Mouse (Mus musculus) heart, embryonic 13.5 days (tissue): ENCODE measurements at regions not wholly inside any gene's neighbourhood (a gene's known extent, or its start where the extent isn't known, plus 50 kb on each side); places are given as distances from the start of the nearest gene placed in this dataset.
A peak's percentile ranks its signal among the peaks of the same experiment; 100 is the strongest.
"Not testable (repeated sequence)": the region's sequence is repeated elsewhere in the genome, so short reads cannot be mapped to it uniquely, and the experiment has no call there.

Source experiments
- ATAC-seq: fragments of 200-750 bp; cut with Nextera tagmentation; 2 replicates; pipeline ENCODE4 v1.8.0; 2017; ENCODE audit warnings: moderate TSS enrichment; ENCODE audit not compliant: insufficient number of reproducible peaks, low FRiP score, low TSS enrichment; ENCODE audit errors: extremely low read depth
- H3K27ac ChIP-seq: fragments of 300-500 bp; sonication (generic); replicated peaks from 2 replicates; pipeline ENCODE4 v1.5.1; 2015; ENCODE audit warnings: moderate library complexity, mild to moderate bottlenecking, inconsistent platforms
- H3K27me3 ChIP-seq: fragments of 300-500 bp; sonication (generic); replicated peaks from 2 replicates; pipeline ENCODE4 v1.6.1; 2015; ENCODE audit warnings: mild to moderate bottlenecking, inconsistent platforms
- H3K36me3 ChIP-seq: fragments of 300-500 bp; sonication (generic); 2 replicates; pipeline ENCODE4 v1.6.1; 2015; ENCODE audit warnings: mild to moderate bottlenecking, inconsistent platforms
- H3K4me1 ChIP-seq: fragments of 300-500 bp; sonication (generic); 2 replicates; pipeline ENCODE4 v1.6.1; 2015; ENCODE audit warnings: inconsistent platforms
- H3K4me2 ChIP-seq: fragments of 300-500 bp; sonication (generic); 2 replicates; pipeline ENCODE4 v1.6.1; 2015; ENCODE audit warnings: inconsistent platforms, mild to moderate bottlenecking, moderate library complexity
- H3K4me3 ChIP-seq: fragments of 300-500 bp; sonication (generic); 2 replicates; pipeline ENCODE4 v1.5.1; 2015; ENCODE audit warnings: moderate library complexity, mild to moderate bottlenecking, inconsistent platforms
- H3K9ac ChIP-seq: fragments of 300-500 bp; sonication (generic); 2 replicates; pipeline ENCODE4 v1.6.1; 2015; ENCODE audit warnings: inconsistent platforms, mild to moderate bottlenecking, moderate library complexity
- H3K9me3 ChIP-seq: fragments of 300-500 bp; sonication (generic); 2 replicates; pipeline ENCODE4 v1.6.1; 2016; ENCODE audit warnings: inconsistent platforms
- WGBS: fragments of 180-500 bp; shearing (Covaris S2); methylation state at CpG from one replicate; pipeline ENCODE4 v1.1.7; 2015; ENCODE audit warnings: mixed read lengths; 5-methylcytosine and 5-hydroxymethylcytosine counted together

- H3K27me3 ChIP-seq = no peaks in the 10 kb centered on the region
- no peaks in the 10 kb centered on the region for H3K36me3 ChIP-seq
- ATAC-seq = no peak
- H3K27ac ChIP-seq = no peak overlapping the region
- no peak overlapping the region for H3K4me3 ChIP-seq
- 85% methylated on average over 2 of the region's 2 CpGs for WGBS
- H3K4me1 ChIP-seq = 0 out of 2 replicates have a peak, but pooled peaks cover 5% of the 10 kb centered on the region
- peaks cover 2% of the 10 kb centered on the region; the same call in 1 of the 2 replicates for H3K9me3 ChIP-seq
- H3K4me2 ChIP-seq = no peak overlapping the region
- H3K9ac ChIP-seq = no peak overlapping the region
Measured at GRCm38 (mm10) chr8:89983859-89984258, 364.3 kb downstream of the Tox3 start.

GRCm38 (mm10) chr8:89982551-89982950 is 365.6 kb downstream of the Tox3 start:
- Histone ChIP-seq H3K27me3 (no peaks in the 10 kb centered on the region), H3K4me1 (0 out of 2 replicates have a peak, but pooled peaks cover 5% of the 10 kb centered on the region), H3K9me3 (peaks cover 2% of the 10 kb centered on the region; the same call in 1 of the 2 replicates), H3K36me3 (no peaks in the 10 kb centered on the region), H3K9ac (no peak overlapping the region), H3K4me2 (no peak overlapping the region), H3K27ac (no peak overlapping the region), H3K4me3 (no peak overlapping the region)
- ATAC-seq = no peak
- 63% methylated on average over 2 of the region's 2 CpGs for WGBS

GRCm38 (mm10) chr8:89981320-89981719 is 366.8 kb downstream of the Tox3 start:
- H3K27me3 ChIP-seq = no peaks in the 10 kb centered on the region
- 72% methylated on average over 2 of the region's 2 CpGs for WGBS
- H3K4me1 ChIP-seq = 0 out of 2 replicates have a peak, but pooled peaks cover 7% of the 10 kb centered on the region
- peaks cover 2% of the 10 kb centered on the region; the same call in 1 of the 2 replicates for H3K9me3 ChIP-seq
- no peak overlapping the region for H3K4me3 ChIP-seq
- H3K4me2 ChIP-seq = no peak overlapping the region
- H3K27ac ChIP-seq = no peak overlapping the region
- ATAC-seq = no peak
- no peak overlapping the region for H3K9ac ChIP-seq
- no peaks in the 10 kb centered on the region for H3K36me3 ChIP-seq

- H3K36me3 ChIP-seq = no peaks in the 10 kb centered on the region
- no peak overlapping the region for H3K27ac ChIP-seq
- H3K9me3 ChIP-seq = peaks cover 2% of the 10 kb centered on the region; the same call in 1 of the 2 replicates
- peaks cover 11% of the 10 kb centered on the region for H3K4me1 ChIP-seq
- no peak overlapping the region for H3K4me2 ChIP-seq
- no peak overlapping the region for H3K9ac ChIP-seq
- H3K4me3 ChIP-seq = no peak overlapping the region
- H3K27me3 ChIP-seq = no peaks in the 10 kb centered on the region
- ATAC-seq = no peak
- WGBS = 67% methylated on average over 4 of the region's 4 CpGs
Measured at GRCm38 (mm10) chr8:89980441-89980840, 367.7 kb downstream of the Tox3 start.

- H3K4me1 ChIP-seq = 0 out of 2 replicates have a peak, but pooled peaks cover under 1% of the 10 kb centered on the region
- 86% methylated on average over 1 of the region's 1 CpGs for WGBS
- no peaks in the 10 kb centered on the region for H3K27me3 ChIP-seq
- H3K4me2 ChIP-seq = no peak overlapping the region
- H3K9me3 ChIP-seq = no peaks in the 10 kb centered on the region
- H3K4me3 ChIP-seq = no peak overlapping the region
- no peak overlapping the region for H3K9ac ChIP-seq
- H3K36me3 ChIP-seq = no peaks in the 10 kb centered on the region
- no peak overlapping the region for H3K27ac ChIP-seq
- no peak for ATAC-seq
Measured at GRCm38 (mm10) chr8:89962799-89963198, 385.3 kb downstream of the Tox3 start.

GRCm38 (mm10) chr8:89957486-89957885 is 390.7 kb downstream of the Tox3 start:
- peaks cover 8% of the 10 kb centered on the region; the same call in 1 of the 2 replicates for H3K9me3 ChIP-seq
- H3K4me1 ChIP-seq = peaks cover 17% of the 10 kb centered on the region
- no peak overlapping the region for H3K4me2 ChIP-seq
- H3K4me3 ChIP-seq = no peak overlapping the region
- no peaks in the 10 kb centered on the region for H3K27me3 ChIP-seq
- no peak for ATAC-seq
- H3K9ac ChIP-seq = no peak overlapping the region
- H3K36me3 ChIP-seq = no peaks in the 10 kb centered on the region
- H3K27ac ChIP-seq = peak overlapping the region; percentile 81; the same call in 1 of the 2 replicates

- ATAC-seq = peak; percentile 61; the same call in 1 of the 2 replicates
- H3K9ac ChIP-seq = no peak overlapping the region
- WGBS = 27% methylated on average over 11 of the region's 11 CpGs
- H3K36me3 ChIP-seq = no peaks in the 10 kb centered on the region
- H3K4me1 ChIP-seq = peaks cover 17% of the 10 kb centered on the region
- H3K4me3 ChIP-seq = no peak overlapping the region
- peak overlapping the region; percentile 29 for H3K4me2 ChIP-seq
- H3K9me3 ChIP-seq = peaks cover 9% of the 10 kb centered on the region; the same call in 1 of the 2 replicates
- H3K27ac ChIP-seq = peak overlapping the region; percentile 81
- no peaks in the 10 kb centered on the region for H3K27me3 ChIP-seq
Measured at GRCm38 (mm10) chr8:89956482-89957020, 391.6 kb downstream of the Tox3 start.

GRCm38 (mm10) chr8:89938836-89939235 is 409.3 kb downstream of the Tox3 start:
- Histone ChIP-seq H3K36me3 (no peaks in the 10 kb centered on the region), H3K4me1 (no peaks in the 10 kb centered on the region), H3K4me2 (no peak overlapping the region), H3K4me3 (no peak overlapping the region), H3K27me3 (no peaks in the 10 kb centered on the region), H3K9me3 (no peaks in the 10 kb centered on the region), H3K9ac (no peak overlapping the region), H3K27ac (no peak overlapping the region)
- no peak for ATAC-seq
- WGBS = 82% methylated on average over 1 of the region's 1 CpGs

GRCm38 (mm10) chr8:89934521-89934920 is 413.6 kb downstream of the Tox3 start:
- no peak overlapping the region for H3K27ac ChIP-seq
- H3K4me3 ChIP-seq = no peak overlapping the region
- no peaks in the 10 kb centered on the region for H3K27me3 ChIP-seq
- H3K36me3 ChIP-seq = no peaks in the 10 kb centered on the region
- no peak overlapping the region for H3K9ac ChIP-seq
- H3K9me3 ChIP-seq = no peaks in the 10 kb centered on the region
- no peak for ATAC-seq
- no peak overlapping the region for H3K4me2 ChIP-seq
- 76% methylated on average over 2 of the region's 2 CpGs for WGBS
- H3K4me1 ChIP-seq = no peaks in the 10 kb centered on the region

GRCm38 (mm10) chr8:89926666-89927232 is 421.4 kb downstream of the Tox3 start:
- no peak for ATAC-seq
- Histone ChIP-seq H3K9me3 (no peaks in the 10 kb centered on the region), H3K4me3 (no peak overlapping the region), H3K4me1 (peaks cover 9% of the 10 kb centered on the region), H3K27me3 (no peaks in the 10 kb centered on the region), H3K9ac (no peak overlapping the region), H3K4me2 (no peak overlapping the region), H3K36me3 (no peaks in the 10 kb centered on the region), H3K27ac (no peak overlapping the region)
- 41% methylated on average over 3 of the region's 3 CpGs for WGBS

GRCm38 (mm10) chr8:89924697-89925096 is 423.4 kb downstream of the Tox3 start:
- not testable (repeated sequence) for H3K9me3 ChIP-seq, H3K27ac ChIP-seq, H3K9ac ChIP-seq, ATAC-seq, H3K4me1 ChIP-seq, H3K27me3 ChIP-seq, H3K4me3 ChIP-seq, H3K36me3 ChIP-seq, H3K4me2 ChIP-seq
- WGBS = 100% methylated on average over 7 of the region's 22 CpGs

GRCm38 (mm10) chr8:89914076-89914475 is 434.1 kb downstream of the Tox3 start:
- 84% methylated on average over 6 of the region's 6 CpGs for WGBS
- Histone ChIP-seq H3K4me2 (no peak overlapping the region), H3K4me1 (no peaks in the 10 kb centered on the region), H3K4me3 (no peak overlapping the region), H3K27ac (no peak overlapping the region), H3K9ac (no peak overlapping the region), H3K27me3 (no peaks in the 10 kb centered on the region), H3K9me3 (no peaks in the 10 kb centered on the region), H3K36me3 (no peaks in the 10 kb centered on the region)
- ATAC-seq = no peak
